Mouse (Mus musculus) midbrain, embryonic 16.5 days (tissue): Measurements from ENCODE around the gene Add2. TPM values are rescaled to one million over a fixed set of nuclear protein-coding genes. Genes with fewer than 3 reads are reported as not detected.

Experiments used
- ATAC-seq: fragments of 200-750 bp; cut with Nextera tagmentation; 2 replicates; pipeline ENCODE4 v1.8.0; 2017; ENCODE audit warnings: moderate TSS enrichment
- H3K27ac ChIP-seq: fragments of 300-500 bp; sonication (generic); 2 replicates; pipeline ENCODE4 v1.5.1; 2014; ENCODE audit warnings: mild to moderate bottlenecking, low read length, mixed read lengths
- H3K27me3 ChIP-seq: fragments of 300-500 bp; sonication (generic); 2 replicates; pipeline ENCODE4 v1.6.1; 2014; ENCODE audit warnings: low read depth, low read length, mixed read lengths; ENCODE audit not compliant: control insufficient read depth, insufficient read depth
- H3K36me3 ChIP-seq: fragments of 300-500 bp; sonication (generic); 2 replicates; pipeline ENCODE4 v1.6.1; 2014; ENCODE audit warnings: mild to moderate bottlenecking, low read length, moderate library complexity, mixed read lengths; ENCODE audit not compliant: control insufficient read depth, insufficient read depth
- H3K4me1 ChIP-seq: fragments of 300-500 bp; sonication (generic); 2 replicates; pipeline ENCODE4 v1.6.1; 2014; ENCODE audit warnings: mild to moderate bottlenecking, low read length, mixed read lengths; ENCODE audit not compliant: control insufficient read depth, insufficient read depth
- H3K4me2 ChIP-seq: fragments of 300-500 bp; sonication (generic); 2 replicates; pipeline ENCODE4 v1.6.1; 2014; ENCODE audit warnings: mild to moderate bottlenecking, low read length, mixed read lengths
- H3K4me3 ChIP-seq: fragments of 300-500 bp; sonication (generic); 2 replicates; pipeline ENCODE4 v1.5.1; 2014; ENCODE audit warnings: low read depth, mild to moderate bottlenecking, low read length, moderate library complexity, mixed read lengths
- H3K9ac ChIP-seq: fragments of 300-500 bp; sonication (generic); 2 replicates; pipeline ENCODE4 v1.6.1; 2014; ENCODE audit warnings: low read depth, low read length, mixed read lengths
- H3K9me3 ChIP-seq: fragments of 300-500 bp; sonication (generic); replicated peaks from 2 replicates; pipeline ENCODE4 v1.6.1; 2014; ENCODE audit warnings: mild to moderate bottlenecking, low read length, mixed read lengths; ENCODE audit not compliant: control insufficient read depth, poor library complexity, severe bottlenecking
- WGBS: fragments of 180-500 bp; shearing (Covaris S2); extraction: QIAGEN DNeasy Blood & Tissue Kit; methylation state at CpG from one replicate; pipeline ENCODE4 v1.1.7; 2014; 5-methylcytosine and 5-hydroxymethylcytosine counted together
- polyA plus RNA-seq: library from polyadenylated mRNA; unstranded; fragments of >200 nt; fragmentation: Nextera tagmentation; extraction: Ambion mirVana; gene quantifications from 2 replicates; pipeline ENCODE4 v1.2.1, GENCODE M21; 2015

The Add2 gene
- polyA plus RNA-seq, 1 experiment from 2014 or later: 166 TPM

- H3K27me3 ChIP-seq: no peaks in the 10 kb centered on the region
- H3K9me3 ChIP-seq: no peaks in the 10 kb centered on the region
- WGBS: 75% methylated on average over 9 of the region's 9 CpGs
- H3K9ac ChIP-seq: no peak overlapping the region
- no peak overlapping the region for H3K4me2 ChIP-seq
- H3K36me3 ChIP-seq: 0 out of 2 replicates have a peak, but pooled peaks cover 8% of the 10 kb centered on the region
- ATAC-seq: no peak
- peak overlapping the region; percentile 47; the same call in 1 of the 2 replicates for H3K27ac ChIP-seq
- no peak overlapping the region for H3K4me3 ChIP-seq
- H3K4me1 ChIP-seq: peaks cover 8% of the 10 kb centered on the region
Measured at GRCm38 (mm10) chr6:86086851-86087571, 58.5 kb downstream of the Add2 start.

GRCm38 (mm10) chr6:86087813-86088212 is 59.3 kb downstream of the Add2 start:
- Histone ChIP-seq H3K27ac (peak overlapping the region; percentile 39), H3K9me3 (no peaks in the 10 kb centered on the region), H3K36me3 (peaks cover 11% of the 10 kb centered on the region; the same call in 1 of the 2 replicates), H3K4me1 (peaks cover 8% of the 10 kb centered on the region), H3K27me3 (no peaks in the 10 kb centered on the region), H3K9ac (no peak overlapping the region), H3K4me2 (no peak overlapping the region), H3K4me3 (no peak overlapping the region)
- 30% methylated on average over 3 of the region's 3 CpGs for WGBS
- no peak for ATAC-seq

GRCm38 (mm10) chr6:86094202-86094838 is 65.8 kb downstream of the Add2 start:
- H3K4me1 ChIP-seq: no peaks in the 10 kb centered on the region
- no peak overlapping the region for H3K4me3 ChIP-seq
- no peaks in the 10 kb centered on the region for H3K9me3 ChIP-seq
- no peaks in the 10 kb centered on the region for H3K27me3 ChIP-seq
- no peak overlapping the region for H3K4me2 ChIP-seq
- no peak overlapping the region for H3K9ac ChIP-seq
- no peak for ATAC-seq
- 74% methylated on average over 9 of the region's 10 CpGs for WGBS
- no peak overlapping the region for H3K27ac ChIP-seq
- H3K36me3 ChIP-seq: peaks cover 19% of the 10 kb centered on the region; the same call in 1 of the 2 replicates

- H3K4me3 ChIP-seq: no peak overlapping the region
- H3K9me3 ChIP-seq: no peaks in the 10 kb centered on the region
- no peak overlapping the region for H3K27ac ChIP-seq
- no peak for ATAC-seq
- no peak overlapping the region for H3K4me2 ChIP-seq
- no peak overlapping the region for H3K9ac ChIP-seq
- H3K4me1 ChIP-seq: no peaks in the 10 kb centered on the region
- H3K27me3 ChIP-seq: no peaks in the 10 kb centered on the region
- WGBS: 92% methylated on average over 5 of the region's 5 CpGs
- H3K36me3 ChIP-seq: peaks cover 22% of the 10 kb centered on the region; the same call in 1 of the 2 replicates
Measured at GRCm38 (mm10) chr6:86095518-86095917, 67.0 kb downstream of the Add2 start.

GRCm38 (mm10) chr6:86096733-86097132 is 68.3 kb downstream of the Add2 start:
- H3K27me3 ChIP-seq: no peaks in the 10 kb centered on the region
- H3K36me3 ChIP-seq: peaks cover 22% of the 10 kb centered on the region; the same call in 1 of the 2 replicates
- no peak overlapping the region for H3K9ac ChIP-seq
- no peak overlapping the region for H3K4me2 ChIP-seq
- 86% methylated on average over 10 of the region's 10 CpGs for WGBS
- ATAC-seq: no peak
- no peak overlapping the region for H3K27ac ChIP-seq
- H3K9me3 ChIP-seq: no peaks in the 10 kb centered on the region
- no peaks in the 10 kb centered on the region for H3K4me1 ChIP-seq
- no peak overlapping the region for H3K4me3 ChIP-seq

- no peaks in the 10 kb centered on the region for H3K4me1 ChIP-seq
- no peak overlapping the region for H3K4me2 ChIP-seq
- H3K27ac ChIP-seq: no peak overlapping the region
- ATAC-seq: no peak
- H3K27me3 ChIP-seq: no peaks in the 10 kb centered on the region
- peaks cover 22% of the 10 kb centered on the region; the same call in 1 of the 2 replicates for H3K36me3 ChIP-seq
- H3K4me3 ChIP-seq: no peak overlapping the region
- 71% methylated on average over 4 of the region's 4 CpGs for WGBS
- no peak overlapping the region for H3K9ac ChIP-seq
- no peaks in the 10 kb centered on the region for H3K9me3 ChIP-seq
Measured at GRCm38 (mm10) chr6:86097155-86097554, 68.7 kb downstream of the Add2 start.

- peaks cover 4% of the 10 kb centered on the region; the same call in 1 of the 2 replicates for H3K4me1 ChIP-seq
- no peak overlapping the region for H3K9ac ChIP-seq
- no peak overlapping the region for H3K4me3 ChIP-seq
- H3K27ac ChIP-seq: no peak overlapping the region
- no peaks in the 10 kb centered on the region for H3K9me3 ChIP-seq
- H3K36me3 ChIP-seq: peaks cover 21% of the 10 kb centered on the region
- H3K27me3 ChIP-seq: no peaks in the 10 kb centered on the region
- WGBS: 77% methylated on average over 4 of the region's 4 CpGs
- ATAC-seq: no peak
- H3K4me2 ChIP-seq: no peak overlapping the region
Measured at GRCm38 (mm10) chr6:86099003-86099402, 70.5 kb downstream of the Add2 start.

GRCm38 (mm10) chr6:86101451-86101850 is 73.0 kb downstream of the Add2 start:
- Histone ChIP-seq H3K4me2 (no peak overlapping the region), H3K4me3 (no peak overlapping the region), H3K9me3 (no peaks in the 10 kb centered on the region), H3K27ac (no peak overlapping the region), H3K9ac (no peak overlapping the region), H3K36me3 (peaks cover 37% of the 10 kb centered on the region), H3K4me1 (peaks cover 4% of the 10 kb centered on the region; the same call in 1 of the 2 replicates), H3K27me3 (no peaks in the 10 kb centered on the region)
- 81% methylated on average over 5 of the region's 5 CpGs for WGBS
- no peak for ATAC-seq

GRCm38 (mm10) chr6:86102874-86103273 is 74.4 kb downstream of the Add2 start:
- peak overlapping the region; percentile 51; the same call in 1 of the 2 replicates for H3K27ac ChIP-seq
- H3K4me3 ChIP-seq: no peak overlapping the region
- H3K4me1 ChIP-seq: peaks cover 4% of the 10 kb centered on the region; the same call in 1 of the 2 replicates
- 81% methylated on average over 5 of the region's 5 CpGs for WGBS
- H3K9ac ChIP-seq: no peak overlapping the region
- H3K36me3 ChIP-seq: peaks cover 39% of the 10 kb centered on the region
- no peak overlapping the region for H3K4me2 ChIP-seq
- no peaks in the 10 kb centered on the region for H3K9me3 ChIP-seq
- no peaks in the 10 kb centered on the region for H3K27me3 ChIP-seq
- ATAC-seq: 0 out of 2 replicates have a peak, but pooled peaks have one; percentile 32
